Mouse (Mus musculus): ENCODE measurements at regions not wholly inside any gene's neighbourhood (a gene's known extent, or its start where the extent isn't known, plus 50 kb on each side); places are given as distances from the start of the nearest gene placed in this dataset.

GRCm38 (mm10) chr12:94560374-94561194, 1131.4 kb upstream of the Flrt2 start:
- 91% methylated on average over 2 of the region's 2 CpGs for WGBS
- H3K36me3 ChIP-seq (replicated peaks), result no peaks in the 10 kb centered on the region
- no peak overlapping the region for H3K4me3 ChIP-seq
- H3K9ac ChIP-seq, result no peak overlapping the region
- no peak overlapping the region for H3K27ac ChIP-seq
- no peaks in the 10 kb centered on the region for H3K27me3 ChIP-seq (replicated peaks)
- H3K4me2 ChIP-seq, result no peak overlapping the region
- ATAC-seq (replicated peaks), result no peak
- no peaks in the 10 kb centered on the region for H3K4me1 ChIP-seq
- no peaks in the 10 kb centered on the region for H3K9me3 ChIP-seq

GRCm38 (mm10) chr12:94574981-94575380, 1117.0 kb upstream of the Flrt2 start:
- ATAC-seq (replicated peaks), result no peak
- H3K4me2 ChIP-seq, result no peak overlapping the region

GRCm38 (mm10) chr12:94580345-94580744, 1111.7 kb upstream of the Flrt2 start:
- no peak overlapping the region for H3K4me2 ChIP-seq
- H3K27me3 ChIP-seq (replicated peaks), result no peaks in the 10 kb centered on the region
- no peak overlapping the region for H3K9ac ChIP-seq
- H3K4me1 ChIP-seq, result no peaks in the 10 kb centered on the region
- no peak for ATAC-seq (replicated peaks)
- 38% methylated on average over 4 of the region's 4 CpGs for WGBS
- H3K9me3 ChIP-seq, result no peaks in the 10 kb centered on the region
- H3K36me3 ChIP-seq (replicated peaks), result no peaks in the 10 kb centered on the region
- no peak overlapping the region for H3K27ac ChIP-seq
- no peak overlapping the region for H3K4me3 ChIP-seq

More at GRCm38 (mm10) chr12:94574981-94575380, 1117.0 kb upstream of the Flrt2 start:
- H3K4me1 ChIP-seq, result no peaks in the 10 kb centered on the region
- H3K27ac ChIP-seq, result no peak overlapping the region
- no peaks in the 10 kb centered on the region for H3K27me3 ChIP-seq (replicated peaks)
- 86% methylated on average over 2 of the region's 2 CpGs for WGBS
- H3K36me3 ChIP-seq (replicated peaks), result no peaks in the 10 kb centered on the region
- H3K9ac ChIP-seq, result no peak overlapping the region
- no peaks in the 10 kb centered on the region for H3K9me3 ChIP-seq
- no peak overlapping the region for H3K4me3 ChIP-seq

- no peak overlapping the region for H3K4me3 ChIP-seq
- H3K36me3 ChIP-seq (replicated peaks), result no peaks in the 10 kb centered on the region
- no peak overlapping the region for H3K27ac ChIP-seq
- H3K9ac ChIP-seq, result no peak overlapping the region
- no peak for ATAC-seq (replicated peaks)
- no peaks in the 10 kb centered on the region for H3K4me1 ChIP-seq
- H3K9me3 ChIP-seq, result no peaks in the 10 kb centered on the region
- no peaks in the 10 kb centered on the region for H3K27me3 ChIP-seq (replicated peaks)
- H3K4me2 ChIP-seq, result no peak overlapping the region
- 58% methylated on average over 1 of the region's 1 CpGs for WGBS
Observed at GRCm38 (mm10) chr12:94584309-94584708, 1107.7 kb upstream of the Flrt2 start.

GRCm38 (mm10) chr12:94587031-94587430, 1105.0 kb upstream of the Flrt2 start:
- no peaks in the 10 kb centered on the region for H3K27me3 ChIP-seq (replicated peaks)
- H3K9me3 ChIP-seq, result no peaks in the 10 kb centered on the region
- no peaks in the 10 kb centered on the region for H3K4me1 ChIP-seq
- no peak overlapping the region for H3K4me3 ChIP-seq
- H3K27ac ChIP-seq, result no peak overlapping the region
- H3K36me3 ChIP-seq (replicated peaks), result no peaks in the 10 kb centered on the region
- no peak overlapping the region for H3K4me2 ChIP-seq
- no peak overlapping the region for H3K9ac ChIP-seq
- no peak for ATAC-seq (replicated peaks)
- WGBS, result 61% methylated on average over 4 of the region's 4 CpGs

GRCm38 (mm10) chr12:94588599-94588998, 1103.4 kb upstream of the Flrt2 start:
- 78% methylated on average over 4 of the region's 4 CpGs for WGBS
- no peaks in the 10 kb centered on the region for H3K27me3 ChIP-seq (replicated peaks)
- no peaks in the 10 kb centered on the region for H3K4me1 ChIP-seq
- H3K36me3 ChIP-seq (replicated peaks), result no peaks in the 10 kb centered on the region
- H3K9ac ChIP-seq, result no peak overlapping the region
- no peaks in the 10 kb centered on the region for H3K9me3 ChIP-seq
- no peak overlapping the region for H3K4me3 ChIP-seq
- H3K4me2 ChIP-seq, result no peak overlapping the region
- H3K27ac ChIP-seq, result no peak overlapping the region
- no peak for ATAC-seq (replicated peaks)

- Histone ChIP-seq H3K4me1 (no peaks in the 10 kb centered on the region), H3K36me3 (replicated peaks) (no peaks in the 10 kb centered on the region), H3K4me2 (no peak overlapping the region), H3K9ac (no peak overlapping the region), H3K27ac (no peak overlapping the region), H3K27me3 (replicated peaks) (no peaks in the 10 kb centered on the region), H3K4me3 (no peak overlapping the region), H3K9me3 (no peaks in the 10 kb centered on the region)
- 94% methylated on average over 4 of the region's 4 CpGs for WGBS
- ATAC-seq (replicated peaks), result no peak
Observed at GRCm38 (mm10) chr12:94589033-94589432, 1103.0 kb upstream of the Flrt2 start.

GRCm38 (mm10) chr12:94605566-94605965, 1086.5 kb upstream of the Flrt2 start:
- Histone ChIP-seq H3K9me3 (no peaks in the 10 kb centered on the region), H3K4me2 (no peak overlapping the region), H3K27me3 (replicated peaks) (no peaks in the 10 kb centered on the region), H3K4me3 (no peak overlapping the region), H3K9ac (no peak overlapping the region), H3K36me3 (replicated peaks) (no peaks in the 10 kb centered on the region), H3K27ac (no peak overlapping the region), H3K4me1 (no peaks in the 10 kb centered on the region)
- WGBS, result 96% methylated on average over 1 of the region's 1 CpGs
- no peak for ATAC-seq (replicated peaks)

GRCm38 (mm10) chr12:94636555-94636954, 1055.5 kb upstream of the Flrt2 start:
- no peak for ATAC-seq (replicated peaks)
- no peak overlapping the region for H3K9ac ChIP-seq
- H3K9me3 ChIP-seq, result no peaks in the 10 kb centered on the region
- no peak overlapping the region for H3K4me3 ChIP-seq
- WGBS, result 61% methylated on average over 1 of the region's 1 CpGs
- no peak overlapping the region for H3K27ac ChIP-seq
- no peaks in the 10 kb centered on the region for H3K27me3 ChIP-seq (replicated peaks)
- no peak overlapping the region for H3K4me2 ChIP-seq
- no peaks in the 10 kb centered on the region for H3K4me1 ChIP-seq
- H3K36me3 ChIP-seq (replicated peaks), result no peaks in the 10 kb centered on the region

GRCm38 (mm10) chr12:94640153-94640552, 1051.9 kb upstream of the Flrt2 start:
- Histone ChIP-seq H3K9ac (no peak overlapping the region), H3K36me3 (replicated peaks) (no peaks in the 10 kb centered on the region), H3K9me3 (no peaks in the 10 kb centered on the region), H3K4me3 (no peak overlapping the region), H3K27me3 (replicated peaks) (no peaks in the 10 kb centered on the region), H3K4me2 (no peak overlapping the region), H3K27ac (no peak overlapping the region), H3K4me1 (no peaks in the 10 kb centered on the region)
- WGBS, result 76% methylated on average over 4 of the region's 4 CpGs
- ATAC-seq (replicated peaks), result no peak

- Histone ChIP-seq H3K9me3 (no peaks in the 10 kb centered on the region), H3K4me3 (no peak overlapping the region), H3K4me1 (no peaks in the 10 kb centered on the region), H3K9ac (no peak overlapping the region), H3K27ac (no peak overlapping the region), H3K27me3 (replicated peaks) (no peaks in the 10 kb centered on the region), H3K4me2 (no peak overlapping the region), H3K36me3 (replicated peaks) (no peaks in the 10 kb centered on the region)
- WGBS, result 82% methylated on average over 2 of the region's 2 CpGs
- no peak for ATAC-seq (replicated peaks)
Observed at GRCm38 (mm10) chr12:94645302-94645701, 1046.7 kb upstream of the Flrt2 start.

GRCm38 (mm10) chr12:94670035-94670434, 1022.0 kb upstream of the Flrt2 start:
- Histone ChIP-seq H3K9ac (no peak overlapping the region), H3K27ac (no peak overlapping the region), H3K4me2 (no peak overlapping the region), H3K9me3 (no peaks in the 10 kb centered on the region), H3K4me3 (no peak overlapping the region), H3K27me3 (replicated peaks) (no peaks in the 10 kb centered on the region), H3K4me1 (no peaks in the 10 kb centered on the region), H3K36me3 (replicated peaks) (no peaks in the 10 kb centered on the region)
- 89% methylated on average over 1 of the region's 1 CpGs for WGBS
- no peak for ATAC-seq (replicated peaks)

- WGBS, result 53% methylated on average over 2 of the region's 2 CpGs
- no peak; the same call in 1 of the 2 replicates for ATAC-seq (replicated peaks)
- Histone ChIP-seq H3K9ac (no peak overlapping the region), H3K9me3 (no peaks in the 10 kb centered on the region), H3K4me3 (no peak overlapping the region), H3K27ac (no peak overlapping the region), H3K4me1 (no peaks in the 10 kb centered on the region), H3K4me2 (no peak overlapping the region), H3K27me3 (replicated peaks) (no peaks in the 10 kb centered on the region), H3K36me3 (replicated peaks) (no peaks in the 10 kb centered on the region)
Observed at GRCm38 (mm10) chr12:94674925-94675324, 1017.1 kb upstream of the Flrt2 start.

Measured in midbrain, embryonic 15.5 days (tissue).